Mouse (Mus musculus) subcutaneous adipose tissue, adult 2 months (tissue): ENCODE measurements around the gene Tcl1. TPM values are rescaled to one million over a fixed set of nuclear protein-coding genes. Genes with fewer than 3 reads are reported as not detected.

Source experiments
- polyA plus RNA-seq: library from polyadenylated mRNA; depleted of rRNA; stranded (reverse); fragments of >200 nt; gene quantifications from 2 replicates; pipeline ENCODE4 v1.2.3, GENCODE M21; 2012; ENCODE audit warnings: low replicate concordance; rRNA removed

Tcl1 gene
- polyA plus RNA-seq: not detected in 2 replicates

DNA sequence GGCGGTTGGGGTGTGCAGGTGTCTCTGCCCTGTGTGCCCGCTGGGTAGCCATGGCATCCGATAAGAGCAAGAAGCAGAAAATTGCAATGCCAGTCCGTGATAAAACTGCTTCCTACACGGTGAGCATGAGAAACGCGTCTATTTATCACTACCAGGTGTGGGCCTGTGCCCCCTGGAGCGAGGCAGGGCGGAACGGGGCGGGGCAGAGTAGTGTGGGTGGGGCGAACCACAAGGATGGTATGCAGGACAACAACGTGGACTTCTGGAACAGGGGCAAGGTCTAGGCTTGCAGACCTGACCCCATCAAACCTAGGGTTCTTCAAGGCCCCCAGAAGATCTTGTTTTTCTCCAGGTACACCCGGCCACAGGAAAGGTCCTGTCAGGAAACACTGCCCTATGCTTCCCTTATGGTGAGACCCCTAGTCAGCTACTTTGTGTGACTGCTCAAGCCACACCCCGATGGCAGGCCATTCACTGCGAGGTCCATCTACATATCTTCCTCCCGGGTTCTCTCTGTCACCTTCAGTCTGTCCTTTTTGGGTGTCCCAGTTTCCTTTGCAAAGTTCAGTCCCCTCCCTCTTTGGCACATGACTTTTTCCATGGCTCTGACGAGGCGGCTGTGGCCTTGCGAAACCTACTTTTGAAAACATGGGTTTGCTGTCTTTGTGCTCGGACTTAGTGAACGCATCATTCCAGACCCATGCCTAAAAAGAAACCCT is at the start of gene Tcl1:
TSS of gene Tcl1 (minus strand) at position 193 of the 719 bp plus-strand sequence.

DNA sequence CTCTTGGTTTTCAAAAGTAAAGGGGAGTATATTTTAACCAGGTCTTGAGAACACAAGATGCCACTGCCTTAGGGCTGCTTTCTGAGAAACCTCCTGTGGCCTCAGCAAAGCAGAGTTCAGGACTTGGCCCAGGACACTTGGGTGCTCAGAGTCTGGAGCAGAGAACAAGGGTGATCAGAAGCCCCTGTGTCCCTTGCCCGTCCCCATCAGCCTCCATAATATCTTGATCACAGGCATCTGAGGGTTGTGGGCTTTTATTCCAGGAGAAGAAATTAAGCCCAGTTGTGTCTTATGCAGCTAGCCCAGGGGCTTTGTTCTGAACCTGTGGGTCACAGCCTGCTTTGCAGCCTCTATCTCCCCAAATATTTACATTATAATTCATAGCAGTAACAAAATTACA is 20.9 kb downstream of the Tcl1 start, which contains the start of gene Tcl1b4:
TSS of gene Tcl1b4 (plus strand) at position 301 of the 400 bp plus-strand sequence.

GRCm38 (mm10) chr12:105190743-105191142 is 31.9 kb downstream of the Tcl1 start, which contains the start of gene Tcl1b3:
Gene Tcl1b3, plus strand, starts transcription at chr12:105191043.

GRCm38 (mm10) chr12:105176044-105176443 is 46.5 kb downstream of the Tcl1 start, which contains the start of gene Tcl1b5:
Gene Tcl1b5, plus strand, starts transcription at chr12:105176344.

Other genes starting within 250 kb of the Tcl1 start
- gene Syne3, start 213.0 kb downstream of the Tcl1 start, polyA plus RNA-seq: 6.2 and 6.6 TPM in 2 replicates
- 97.1 and 129 TPM in 2 replicates for gene Glrx5, start 190.1 kb downstream of the Tcl1 start, polyA plus RNA-seq
- gene Tcl1b2, start 76.8 kb downstream of the Tcl1 start, polyA plus RNA-seq: not detected in 2 replicates
- not detected in 2 replicates for gene Tcl1b1, start 63.1 kb downstream of the Tcl1 start, polyA plus RNA-seq
- not detected in 2 replicates for gene Tcl1b5, start 46.4 kb downstream of the Tcl1 start, polyA plus RNA-seq
- gene Tcl1b3, start 31.8 kb downstream of the Tcl1 start, polyA plus RNA-seq: not detected in 2 replicates
- gene Tcl1b4, start 20.8 kb downstream of the Tcl1 start, polyA plus RNA-seq: not detected in 2 replicates
- not detected in 2 replicates for gene Tunar, start 111.1 kb upstream of the Tcl1 start, polyA plus RNA-seq
- 3.6 and 24.1 TPM in 2 replicates for gene D430019H16Rik, start 231.1 kb upstream of the Tcl1 start, polyA plus RNA-seq